Mouse (Mus musculus) stomach, embryonic 16.5 days (tissue): ENCODE measurements at regions not wholly inside any gene's neighbourhood (a gene's known extent, or its start where the extent isn't known, plus 50 kb on each side); places are given as distances from the start of the nearest gene placed in this dataset.

ENCODE experiments used
- ATAC-seq: fragments of 200-750 bp; cut with Nextera tagmentation; 2 replicates; pipeline ENCODE4 v1.8.0; 2017; ENCODE audit warnings: moderate number of reproducible peaks, moderate TSS enrichment; ENCODE audit not compliant: insufficient read depth, low FRiP score
- H3K27ac ChIP-seq: fragments of 300-500 bp; sonication (generic); 2 replicates; pipeline ENCODE4 v1.5.1; 2014; ENCODE audit warnings: low read length
- H3K27me3 ChIP-seq: fragments of 300-500 bp; sonication (generic); 2 replicates; pipeline ENCODE4 v1.6.1; 2014; ENCODE audit warnings: low read length, control low read depth, mixed read lengths; ENCODE audit not compliant: control insufficient read depth, insufficient read depth
- H3K36me3 ChIP-seq: fragments of 300-500 bp; sonication (generic); 2 replicates; pipeline ENCODE4 v1.6.1; 2014; ENCODE audit warnings: low read length; ENCODE audit not compliant: control insufficient read depth, insufficient read depth
- H3K4me1 ChIP-seq: fragments of 300-500 bp; sonication (generic); 2 replicates; pipeline ENCODE4 v1.6.1; 2014; ENCODE audit warnings: low read length, control low read depth, mixed read lengths; ENCODE audit not compliant: control insufficient read depth, insufficient read depth
- H3K4me2 ChIP-seq: fragments of 300-500 bp; sonication (generic); 2 replicates; pipeline ENCODE4 v1.6.1; 2014; ENCODE audit warnings: low read depth, low read length, mixed read lengths
- H3K4me3 ChIP-seq: fragments of 300-500 bp; sonication (generic); replicated peaks from 2 replicates; pipeline ENCODE4 v1.5.1; 2014; ENCODE audit warnings: mild to moderate bottlenecking, low read length
- H3K9ac ChIP-seq: fragments of 300-500 bp; sonication (generic); 2 replicates; pipeline ENCODE4 v1.6.1; 2014; ENCODE audit warnings: low read length
- H3K9me3 ChIP-seq: fragments of 300-500 bp; sonication (generic); replicated peaks from 2 replicates; pipeline ENCODE4 v1.6.1; 2016; ENCODE audit warnings: low read length, control low read depth; ENCODE audit not compliant: control insufficient read depth
- WGBS: fragments of 180-500 bp; shearing (Covaris S2); extraction: QIAGEN DNeasy Blood & Tissue Kit; methylation state at CpG from one replicate; pipeline ENCODE4 v1.1.7; 2014; 5-methylcytosine and 5-hydroxymethylcytosine counted together

- WGBS, result 44% methylated on average over 3 of the region's 3 CpGs
Observed at GRCm38 (mm10) chr17:14578194-14578593, 115.8 kb downstream of the Thbs2 start.

GRCm38 (mm10) chr17:14576159-14576558 lies 117.9 kb downstream of the Thbs2 start:
- H3K27me3 ChIP-seq, result no peaks in the 10 kb centered on the region
- H3K4me2 ChIP-seq, result no peak overlapping the region
- no peaks in the 10 kb centered on the region for H3K36me3 ChIP-seq
- H3K27ac ChIP-seq, result no peak overlapping the region
- WGBS, result 56% methylated on average over 2 of the region's 2 CpGs
- H3K9ac ChIP-seq, result no peak overlapping the region
- H3K4me3 ChIP-seq, result no peak overlapping the region
- no peak for ATAC-seq
- no peaks in the 10 kb centered on the region for H3K9me3 ChIP-seq
- H3K4me1 ChIP-seq, result peaks cover 10% of the 10 kb centered on the region

More at GRCm38 (mm10) chr17:14578194-14578593, 115.8 kb downstream of the Thbs2 start:
- no peaks in the 10 kb centered on the region for H3K36me3 ChIP-seq
- no peak overlapping the region for H3K4me2 ChIP-seq
- no peak overlapping the region for H3K4me3 ChIP-seq
- H3K4me1 ChIP-seq, result peaks cover 10% of the 10 kb centered on the region
- H3K27me3 ChIP-seq, result no peaks in the 10 kb centered on the region
- H3K9ac ChIP-seq, result no peak overlapping the region
- H3K9me3 ChIP-seq, result no peaks in the 10 kb centered on the region
- no peak for ATAC-seq
- H3K27ac ChIP-seq, result no peak overlapping the region

- no peak overlapping the region for H3K27ac ChIP-seq
- H3K4me2 ChIP-seq, result no peak overlapping the region
- no peak for ATAC-seq
- no peaks in the 10 kb centered on the region for H3K9me3 ChIP-seq
- H3K4me1 ChIP-seq, result peaks cover 8% of the 10 kb centered on the region
- H3K4me3 ChIP-seq, result no peak overlapping the region
- H3K36me3 ChIP-seq, result no peaks in the 10 kb centered on the region
- 86% methylated on average over 7 of the region's 7 CpGs for WGBS
- no peak overlapping the region for H3K9ac ChIP-seq
- H3K27me3 ChIP-seq, result no peaks in the 10 kb centered on the region
Observed at GRCm38 (mm10) chr17:14571143-14571542, 122.9 kb downstream of the Thbs2 start.

GRCm38 (mm10) chr17:14570266-14570775 lies 123.7 kb downstream of the Thbs2 start:
- H3K36me3 ChIP-seq, result no peaks in the 10 kb centered on the region
- 66% methylated on average over 6 of the region's 6 CpGs for WGBS
- H3K9me3 ChIP-seq, result no peaks in the 10 kb centered on the region
- H3K9ac ChIP-seq, result no peak overlapping the region
- H3K4me1 ChIP-seq, result no peaks in the 10 kb centered on the region; the same call in 1 of the 2 replicates
- no peak for ATAC-seq
- no peak overlapping the region for H3K4me3 ChIP-seq
- no peak overlapping the region for H3K27ac ChIP-seq
- H3K4me2 ChIP-seq, result no peak overlapping the region
- no peaks in the 10 kb centered on the region for H3K27me3 ChIP-seq

GRCm38 (mm10) chr17:14562191-14562590 lies 131.8 kb downstream of the Thbs2 start:
- no peak for ATAC-seq
- Histone ChIP-seq H3K4me2 (no peak overlapping the region), H3K9ac (no peak overlapping the region), H3K9me3 (no peaks in the 10 kb centered on the region), H3K36me3 (no peaks in the 10 kb centered on the region), H3K4me1 (no peaks in the 10 kb centered on the region), H3K27me3 (no peaks in the 10 kb centered on the region), H3K27ac (no peak overlapping the region), H3K4me3 (no peak overlapping the region)
- WGBS, result 83% methylated on average over 6 of the region's 6 CpGs

- no peak overlapping the region for H3K4me2 ChIP-seq
- no peak for ATAC-seq
- no peak overlapping the region for H3K27ac ChIP-seq
- 0 out of 2 replicates have a peak, but pooled peaks cover 3% of the 10 kb centered on the region for H3K4me1 ChIP-seq
- H3K36me3 ChIP-seq, result no peaks in the 10 kb centered on the region
- no peak overlapping the region for H3K4me3 ChIP-seq
- no peak overlapping the region for H3K9ac ChIP-seq
- no peaks in the 10 kb centered on the region for H3K9me3 ChIP-seq
- no peaks in the 10 kb centered on the region for H3K27me3 ChIP-seq
Observed at GRCm38 (mm10) chr17:14557214-14557613, 136.8 kb downstream of the Thbs2 start.

GRCm38 (mm10) chr17:14553195-14553594 lies 140.8 kb downstream of the Thbs2 start:
- ATAC-seq, result no peak

GRCm38 (mm10) chr17:14552081-14552480 lies 142.0 kb downstream of the Thbs2 start:
- H3K27me3 ChIP-seq, result no peaks in the 10 kb centered on the region
- peak overlapping the region; percentile 65 for H3K27ac ChIP-seq
- no peak for ATAC-seq
- H3K9me3 ChIP-seq, result peaks cover 9% of the 10 kb centered on the region; the same call in 1 of the 2 replicates
- H3K4me3 ChIP-seq, result no peak overlapping the region
- 0 out of 2 replicates have a peak, but pooled peaks cover 8% of the 10 kb centered on the region for H3K4me1 ChIP-seq
- 67% methylated on average over 4 of the region's 4 CpGs for WGBS
- H3K9ac ChIP-seq, result no peak overlapping the region
- H3K4me2 ChIP-seq, result no peak overlapping the region
- no peaks in the 10 kb centered on the region for H3K36me3 ChIP-seq

More at GRCm38 (mm10) chr17:14553195-14553594, 140.8 kb downstream of the Thbs2 start:
- Histone ChIP-seq H3K9me3 (no peaks in the 10 kb centered on the region; the same call in 1 of the 2 replicates), H3K4me1 (0 out of 2 replicates have a peak, but pooled peaks cover 8% of the 10 kb centered on the region), H3K4me3 (no peak overlapping the region), H3K27me3 (no peaks in the 10 kb centered on the region), H3K4me2 (no peak overlapping the region), H3K27ac (peak overlapping the region; percentile 52), H3K36me3 (no peaks in the 10 kb centered on the region), H3K9ac (no peak overlapping the region)
- 21% methylated on average over 3 of the region's 3 CpGs for WGBS

- 24% methylated on average over 4 of the region's 4 CpGs for WGBS
- peaks cover 9% of the 10 kb centered on the region; the same call in 1 of the 2 replicates for H3K9me3 ChIP-seq
- no peak overlapping the region for H3K4me3 ChIP-seq
- H3K4me2 ChIP-seq, result no peak overlapping the region
- ATAC-seq, result peak; percentile 56; the same call in 1 of the 2 replicates
- peak overlapping the region; percentile 88 for H3K27ac ChIP-seq
- 0 out of 2 replicates have a peak overlapping the region, but pooled peaks have one; percentile 12 for H3K9ac ChIP-seq
- H3K27me3 ChIP-seq, result no peaks in the 10 kb centered on the region
- no peaks in the 10 kb centered on the region for H3K36me3 ChIP-seq
- H3K4me1 ChIP-seq, result 0 out of 2 replicates have a peak, but pooled peaks cover 8% of the 10 kb centered on the region
Observed at GRCm38 (mm10) chr17:14551610-14552009, 142.4 kb downstream of the Thbs2 start.
